Mouse (Mus musculus) cerebellum, postnatal 4 days (tissue): ENCODE measurements at regions not wholly inside any gene's neighbourhood (a gene's known extent, or its start where the extent isn't known, plus 50 kb on each side); places are given as distances from the start of the nearest gene placed in this dataset.
A peak's percentile ranks its signal among the peaks of the same experiment; 100 is the strongest.

Source experiments
- DNase-seq, 2 experiments: peaks; one replicate each; pipeline ENCODE4 v3.0.0; 2022; ENCODE audit warnings: low spot score in 2 of 2, mixed read lengths in 1 of 2

- peak in 1 of 2 experiments; percentile 18 for DNase-seq
Measured at GRCm38 (mm10) chr9:112725523-112725922, 489.8 kb upstream of the Arpp21 start.

- no peak for DNase-seq
Measured at GRCm38 (mm10) chr9:112725103-112725502, 489.4 kb upstream of the Arpp21 start.

GRCm38 (mm10) chr9:112723346-112723745, 487.6 kb upstream of the Arpp21 start:
- DNase-seq, result peak in 1 of 2 experiments; percentile 2

GRCm38 (mm10) chr9:112722501-112722900, 486.8 kb upstream of the Arpp21 start:
- peak in 1 of 2 experiments; percentile 46 for DNase-seq

- no peak for DNase-seq
Measured at GRCm38 (mm10) chr9:112715197-112715762, 479.5 kb upstream of the Arpp21 start.

- peak in 1 of 2 experiments; percentile 3 for DNase-seq
Measured at GRCm38 (mm10) chr9:112678866-112679265, 443.1 kb upstream of the Arpp21 start.

GRCm38 (mm10) chr9:112675232-112675631, 439.5 kb upstream of the Arpp21 start:
- DNase-seq, result no peak
